Mouse (Mus musculus) spleen, embryonic (tissue): ENCODE measurements around the gene Ccdc151.

Source experiments
- CTCF ChIA-PET: fragments of 350-600 bp; sonication (Branson Sonifier 250); formaldehyde crosslinking; loops from one replicate; lab custom pipeline; 2022; lab: Charles Lee

The Ccdc151 gene

GRCm38 (mm10) chr9:22002194-22003162 lies at the start of gene Ccdc151, which contains the start of gene Prkcsh:
Ccdc151 (minus strand) TSS chr9:22002634.
Prkcsh (plus strand) TSS chr9:22002806.
- CTCF ChIA-PET, result no interaction called here

- CTCF ChIA-PET, result no interaction called here
Measured at GRCm38 (mm10) chr9:22051958-22052254, 49.5 kb upstream of the Ccdc151 start, which contains the start of gene Elavl3. Elavl3 (minus strand) TSS chr9:22052023.

- CTCF ChIA-PET, result no interaction called here
Measured at GRCm38 (mm10) chr9:22051161-22051957, 48.9 kb upstream of the Ccdc151 start.

- CTCF ChIA-PET, result no interaction called here
Measured at GRCm38 (mm10) chr9:22050351-22050889, 48.0 kb upstream of the Ccdc151 start.

- CTCF ChIA-PET, result no interaction called here
Measured at GRCm38 (mm10) chr9:22049721-22050270, 47.4 kb upstream of the Ccdc151 start.

GRCm38 (mm10) chr9:22049315-22049714 lies 46.9 kb upstream of the Ccdc151 start:
- CTCF ChIA-PET, result no interaction called here

GRCm38 (mm10) chr9:22047329-22047728 lies 44.9 kb upstream of the Ccdc151 start:
- CTCF ChIA-PET, result no interaction called here

- CTCF ChIA-PET, result no interaction called here
Measured at GRCm38 (mm10) chr9:22041832-22042231, 39.4 kb upstream of the Ccdc151 start.

- CTCF ChIA-PET, result no interaction called here
Measured at GRCm38 (mm10) chr9:22037826-22038225, 35.4 kb upstream of the Ccdc151 start.

- CTCF ChIA-PET, result no interaction called here
Measured at GRCm38 (mm10) chr9:22035300-22036044, 33.0 kb upstream of the Ccdc151 start.

GRCm38 (mm10) chr9:22030386-22030785 lies 28.0 kb upstream of the Ccdc151 start:
- CTCF ChIA-PET, result no interaction called here

GRCm38 (mm10) chr9:22028467-22028866 lies 26.0 kb upstream of the Ccdc151 start:
- CTCF ChIA-PET, result no interaction called here

- CTCF ChIA-PET, result interaction anchor here (0.5 kb wide), 1 partner anchor 24 kb away, joined by 8 read pairs; no protein-coding TSS in a partner anchor
Measured at GRCm38 (mm10) chr9:22024592-22024991, 22.2 kb upstream of the Ccdc151 start.

- CTCF ChIA-PET, result no interaction called here
Measured at GRCm38 (mm10) chr9:22017208-22017825, 14.9 kb upstream of the Ccdc151 start.

- CTCF ChIA-PET, result no interaction called here
Measured at GRCm38 (mm10) chr9:22016245-22016644, 13.8 kb upstream of the Ccdc151 start.

- CTCF ChIA-PET, result no interaction called here
Measured at GRCm38 (mm10) chr9:22012731-22013130, 10.3 kb upstream of the Ccdc151 start.

- CTCF ChIA-PET, result no interaction called here
Measured at GRCm38 (mm10) chr9:22011055-22011454, 8.6 kb upstream of the Ccdc151 start.

- CTCF ChIA-PET, result no interaction called here
Measured at GRCm38 (mm10) chr9:22004546-22004945, 2.1 kb upstream of the Ccdc151 start.

GRCm38 (mm10) chr9:22003163-22003554 lies 725 bp upstream of the Ccdc151 start:
- CTCF ChIA-PET, result no interaction called here

- CTCF ChIA-PET, result no interaction called here
Measured at GRCm38 (mm10) chr9:22001633-22002032, 801 bp downstream of the Ccdc151 start.

GRCm38 (mm10) chr9:22000296-22000695 lies 2.1 kb downstream of the Ccdc151 start:
- CTCF ChIA-PET, result interaction anchor here (0.6 kb wide), 1 partner anchor 165 kb away, joined by 7 read pairs; no protein-coding TSS in a partner anchor
